Mouse (Mus musculus) cerebellum, adult 9-10 months (tissue): ENCODE results near the gene Kcne3.

ENCODE experiments used
- DNase-seq: peaks from one replicate; pipeline ENCODE4 v3.0.0; 2022

Kcne3 gene

GRCm38 (mm10) chr7:100176269-100176668 lies at the start of gene Kcne3:
Gene Kcne3 (plus strand): TSS chr7:100176502.
- DNase-seq: no peak

GRCm38 (mm10) chr7:100126514-100126913 lies 49.8 kb upstream of the Kcne3 start:
- no peak for DNase-seq

DNA sequence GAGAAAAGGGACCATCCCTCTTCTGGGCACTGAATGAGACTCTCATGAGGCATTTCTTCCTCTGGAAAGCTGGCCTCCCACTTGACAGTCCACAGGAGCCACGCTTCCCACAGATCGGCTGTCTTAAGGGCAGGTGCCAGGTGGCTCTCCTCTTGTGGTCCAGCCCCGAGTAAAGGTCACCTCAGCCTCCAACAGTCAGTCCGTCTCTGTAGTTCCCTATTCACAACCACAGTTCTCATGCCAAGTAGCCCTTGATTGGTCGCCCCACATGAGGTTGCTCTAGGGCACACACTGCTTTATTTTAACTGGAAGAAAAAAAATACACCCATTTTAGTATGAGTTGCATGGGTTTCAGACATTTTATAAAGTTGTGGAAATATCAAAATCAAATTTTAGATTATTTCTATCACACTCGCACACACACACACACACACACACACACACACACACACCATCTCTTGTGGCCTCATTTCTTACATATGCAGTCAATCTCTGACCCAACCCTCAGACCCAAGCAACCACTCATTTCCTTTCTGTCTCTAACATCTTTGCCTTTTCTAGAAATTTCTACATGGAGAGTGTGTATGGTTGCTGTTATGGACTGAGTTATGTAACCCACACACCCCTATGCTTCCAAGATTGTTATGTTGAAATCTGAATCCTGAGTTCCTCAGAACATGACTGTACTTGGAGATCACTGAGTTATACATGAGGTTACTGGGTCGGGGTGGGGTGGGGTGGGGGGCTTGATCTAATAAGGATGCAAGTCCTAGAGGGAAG lies 47.9 kb upstream of the Kcne3 start:
- DNase-seq: no peak

DNA sequence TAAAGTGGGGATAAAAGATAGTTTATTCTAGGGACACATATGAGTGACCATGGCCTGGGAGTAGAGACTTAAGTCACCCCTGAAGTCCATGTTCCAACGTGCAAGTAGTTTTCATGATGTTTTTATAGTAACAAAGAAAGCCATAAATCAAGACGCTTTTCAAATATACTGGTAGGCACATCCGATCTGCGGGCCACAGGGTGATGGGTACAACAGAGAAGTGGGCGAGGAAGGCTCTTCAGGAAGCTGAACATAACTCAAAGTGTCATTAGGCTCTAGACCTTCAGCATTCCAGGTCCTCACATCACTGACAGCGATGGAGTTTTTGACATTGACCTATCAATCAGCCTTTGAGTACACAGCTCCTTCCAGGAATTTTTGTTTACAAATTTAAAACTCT lies 45.7 kb upstream of the Kcne3 start:
- DNase-seq: no peak

GRCm38 (mm10) chr7:100132379-100132778 lies 43.9 kb upstream of the Kcne3 start:
- DNase-seq: no peak

DNA sequence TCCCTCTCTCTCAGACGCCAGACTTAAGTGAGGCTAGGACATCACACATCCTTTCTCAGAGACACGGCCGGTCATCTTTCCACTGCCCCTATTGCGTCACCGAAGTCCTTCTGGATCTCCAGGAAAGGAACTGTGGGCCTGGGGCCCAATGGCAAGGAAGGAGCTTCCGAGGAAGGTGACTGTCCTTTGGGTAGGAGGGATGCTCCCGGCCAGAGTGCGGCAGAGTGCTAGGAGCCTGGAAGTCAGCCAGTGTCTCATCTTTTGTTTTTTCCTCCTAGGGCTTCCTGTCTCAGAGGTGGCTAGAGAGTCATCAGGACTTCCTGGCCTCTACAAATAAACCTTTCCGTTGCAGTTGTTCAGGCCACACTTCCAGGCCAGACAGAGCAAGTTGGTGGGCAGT lies 39.3 kb upstream of the Kcne3 start:
- DNase-seq: no peak

DNA sequence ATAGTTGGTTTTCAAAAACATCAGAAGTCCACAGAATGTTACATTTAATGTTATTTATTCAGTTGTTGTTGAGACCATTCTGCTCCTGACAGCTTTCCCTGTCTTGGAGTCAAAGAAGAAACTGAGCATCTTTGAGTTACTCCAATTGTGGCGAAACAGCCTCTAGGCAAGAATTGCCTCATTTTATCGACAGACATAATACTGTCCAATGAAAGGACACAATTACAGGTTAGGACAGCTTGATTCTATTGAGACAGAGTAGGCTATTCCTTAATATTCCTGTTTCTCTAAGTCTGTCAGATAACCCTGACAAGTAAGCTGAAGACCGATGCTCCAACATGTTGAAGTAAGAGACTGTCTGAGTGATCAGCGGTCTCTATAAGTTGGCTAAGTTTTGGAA lies 38.2 kb upstream of the Kcne3 start:
- DNase-seq: no peak

GRCm38 (mm10) chr7:100140591-100140990 lies 35.7 kb upstream of the Kcne3 start:
- DNase-seq: no peak

DNA sequence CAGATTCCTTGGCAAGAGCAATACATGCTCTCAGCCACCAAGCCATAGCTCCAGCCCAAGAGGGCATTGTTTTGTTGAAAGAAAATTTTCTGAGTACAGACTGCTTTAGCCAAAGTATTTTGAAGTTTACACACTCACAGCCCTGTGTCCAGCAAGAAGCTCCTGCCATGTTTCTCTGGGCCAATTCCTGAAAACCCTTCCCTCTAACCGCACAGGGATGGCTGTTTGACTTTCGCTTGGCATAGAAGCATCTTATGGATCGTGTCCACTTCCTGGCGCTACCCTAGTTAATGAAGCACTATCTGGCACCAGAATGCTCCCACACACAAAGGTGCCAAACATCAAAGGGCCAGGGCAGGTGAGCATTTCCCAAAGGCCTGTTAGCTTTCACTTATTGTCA lies 27.7 kb upstream of the Kcne3 start:
- DNase-seq: peak; percentile 26

DNA sequence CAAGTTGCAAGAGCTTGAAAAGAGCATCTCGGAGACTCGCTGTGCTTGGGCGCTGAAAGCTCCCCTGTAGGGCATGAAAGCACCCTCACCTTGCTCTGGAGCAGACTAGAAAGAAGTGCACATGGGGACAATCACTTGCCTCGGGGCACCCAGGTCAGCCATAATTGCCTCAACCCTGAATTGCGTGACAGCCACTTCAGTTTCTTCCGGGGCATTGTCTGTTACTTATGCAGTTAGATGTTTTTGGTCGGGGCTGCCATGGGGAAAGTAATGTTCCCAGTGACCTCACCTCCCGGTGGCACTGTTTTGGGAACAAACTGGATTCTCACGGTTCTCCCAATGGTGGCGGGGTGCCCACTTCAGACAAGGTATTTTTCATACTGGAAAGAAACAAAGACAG lies 26.2 kb upstream of the Kcne3 start:
- DNase-seq: no peak

DNA sequence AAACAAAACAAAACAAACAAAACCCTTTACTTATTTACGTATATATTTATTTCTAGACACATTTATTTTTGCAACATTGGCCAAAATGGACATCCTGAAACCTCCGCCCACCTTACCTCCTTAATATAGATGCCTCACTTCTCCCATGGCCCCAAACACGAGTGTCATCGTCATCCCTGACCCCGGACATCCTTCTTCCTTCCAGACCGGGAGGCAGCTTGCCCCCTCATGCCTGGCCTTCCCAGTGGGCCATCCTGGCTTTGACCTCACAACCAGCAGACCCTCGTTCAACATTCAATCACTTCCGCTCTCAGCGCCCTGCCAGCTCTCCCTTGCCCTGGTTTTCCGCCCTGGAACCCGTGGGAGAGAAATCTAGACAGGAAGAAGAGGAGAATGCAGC lies 25.7 kb upstream of the Kcne3 start:
- no peak for DNase-seq

GRCm38 (mm10) chr7:100157669-100158068 lies 18.6 kb upstream of the Kcne3 start:
- peak; percentile 27 for DNase-seq

DNA sequence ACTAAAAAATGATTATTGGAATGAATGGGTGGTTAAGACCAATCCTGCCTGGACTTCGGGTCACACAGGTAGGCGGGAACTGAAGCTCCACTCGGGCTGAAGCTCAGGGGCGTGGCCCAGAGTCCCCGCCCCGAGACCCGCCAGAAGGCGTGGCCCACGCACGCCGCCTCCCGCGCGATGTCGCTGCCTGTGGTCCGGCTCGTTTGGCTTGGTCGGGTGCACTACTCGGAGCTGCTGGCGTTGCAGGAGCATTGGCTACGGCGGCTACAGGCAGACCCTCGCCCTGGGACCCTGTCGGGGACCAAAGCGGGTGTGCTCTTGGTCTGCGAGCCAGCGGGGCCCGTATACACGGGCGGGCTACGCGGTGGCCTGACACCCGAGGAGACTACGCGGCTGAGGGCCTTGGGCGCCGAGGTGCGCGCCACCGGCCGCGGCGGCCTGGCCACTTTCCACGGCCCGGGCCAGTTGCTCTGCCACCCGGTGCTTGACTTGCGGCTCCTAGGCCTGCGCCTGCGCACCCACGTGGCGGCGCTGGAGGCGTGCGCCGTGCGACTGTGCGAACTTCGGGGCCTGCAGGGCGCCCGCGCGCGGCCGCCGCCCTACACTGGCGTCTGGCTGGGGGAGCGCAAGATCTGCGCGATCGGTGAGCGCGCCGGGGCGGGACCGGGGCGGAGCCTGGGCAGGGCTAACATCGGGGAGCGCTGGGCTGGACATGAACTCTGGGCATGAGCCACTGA lies 17.0 kb upstream of the Kcne3 start, which contains the start of gene Lipt2:
TSS of gene Lipt2 (plus strand) at position 173 of the 737 bp plus-strand sequence.
- DNase-seq: peak; percentile 93

DNA sequence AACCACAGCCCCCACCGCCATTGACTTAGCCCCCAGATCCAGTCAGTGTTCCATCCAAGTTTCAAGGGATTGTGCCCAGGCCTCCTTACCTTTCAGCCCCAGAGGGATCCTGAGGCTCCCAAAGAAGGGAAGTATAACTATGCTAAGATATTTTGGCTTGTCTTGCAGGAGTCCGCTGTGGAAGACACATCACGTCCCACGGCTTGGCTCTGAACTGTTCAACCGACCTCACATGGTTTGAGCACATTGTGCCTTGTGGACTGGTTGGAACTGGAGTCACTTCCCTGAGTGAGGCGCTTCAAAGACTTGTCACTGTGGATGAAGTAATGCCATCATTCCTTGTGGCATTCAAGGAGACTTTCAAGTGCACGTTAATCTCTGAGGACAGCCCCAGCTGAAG lies 16.3 kb upstream of the Kcne3 start:
- no peak for DNase-seq

DNA sequence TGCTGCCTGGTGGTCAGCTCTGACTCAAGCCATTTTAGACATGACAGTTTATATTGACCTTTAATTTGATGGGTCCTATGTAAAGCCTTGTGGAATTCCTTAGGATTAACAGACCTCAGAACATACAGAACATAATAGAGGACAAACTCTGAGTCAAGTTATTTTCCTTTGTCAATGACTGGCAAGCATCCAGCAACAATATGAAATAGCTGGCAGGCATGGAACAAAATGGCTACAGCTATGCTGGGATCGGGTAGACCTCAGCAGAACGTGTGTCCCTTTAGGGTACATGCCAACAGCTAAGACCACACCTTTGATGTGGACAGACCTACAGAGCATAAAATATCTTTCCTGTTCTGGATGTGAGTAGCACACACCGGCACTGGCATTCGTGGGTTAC lies 12.8 kb upstream of the Kcne3 start:
- no peak for DNase-seq

DNA sequence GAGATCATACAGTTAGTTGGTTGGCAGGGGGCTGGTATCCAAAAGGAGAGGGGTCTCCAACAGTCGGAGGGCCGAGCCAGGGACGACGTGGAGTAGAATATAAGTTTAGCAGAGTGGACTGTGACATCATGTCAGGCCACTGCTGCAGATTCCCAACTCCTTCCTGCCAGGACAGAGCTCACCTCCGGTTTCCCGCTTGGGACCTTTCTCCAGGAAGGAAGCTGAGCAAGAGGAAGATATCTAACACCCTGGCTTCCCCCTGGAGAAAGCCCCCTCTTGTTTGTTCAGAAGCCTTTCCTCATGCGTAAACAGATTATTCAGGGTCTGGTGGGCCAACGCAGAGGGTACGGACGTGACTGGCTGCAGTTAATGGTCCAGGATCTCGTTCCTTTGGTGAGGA lies 7.6 kb upstream of the Kcne3 start:
- no peak for DNase-seq

GRCm38 (mm10) chr7:100170756-100171155 lies 5.5 kb upstream of the Kcne3 start:
- DNase-seq: no peak

- DNase-seq: no peak
Observed at GRCm38 (mm10) chr7:100178016-100178890, 2.0 kb downstream of the Kcne3 start.

GRCm38 (mm10) chr7:100178891-100179233 lies 2.6 kb downstream of the Kcne3 start:
- no peak for DNase-seq

DNA sequence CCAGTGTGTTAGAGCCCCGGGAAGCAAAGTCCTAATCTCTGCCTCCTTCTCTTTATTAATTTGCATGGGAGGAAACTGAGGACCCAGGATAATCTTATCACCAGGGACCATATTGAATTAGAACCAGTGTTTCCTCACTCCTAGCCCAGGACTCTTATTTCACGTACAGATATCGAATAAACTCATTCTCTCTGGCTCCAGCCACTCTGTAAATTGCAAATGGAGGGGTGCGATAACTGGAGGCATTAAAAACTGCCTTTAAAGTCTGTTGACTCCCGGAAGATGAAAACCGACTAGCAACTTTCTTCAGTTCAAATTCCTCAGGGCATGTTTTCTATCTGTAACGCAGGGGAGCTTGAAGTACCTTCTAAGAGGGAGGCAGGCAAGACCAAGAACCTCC lies 3.1 kb downstream of the Kcne3 start:
- DNase-seq: no peak

- DNase-seq: no peak
Observed at GRCm38 (mm10) chr7:100179836-100180407, 3.6 kb downstream of the Kcne3 start.

DNA sequence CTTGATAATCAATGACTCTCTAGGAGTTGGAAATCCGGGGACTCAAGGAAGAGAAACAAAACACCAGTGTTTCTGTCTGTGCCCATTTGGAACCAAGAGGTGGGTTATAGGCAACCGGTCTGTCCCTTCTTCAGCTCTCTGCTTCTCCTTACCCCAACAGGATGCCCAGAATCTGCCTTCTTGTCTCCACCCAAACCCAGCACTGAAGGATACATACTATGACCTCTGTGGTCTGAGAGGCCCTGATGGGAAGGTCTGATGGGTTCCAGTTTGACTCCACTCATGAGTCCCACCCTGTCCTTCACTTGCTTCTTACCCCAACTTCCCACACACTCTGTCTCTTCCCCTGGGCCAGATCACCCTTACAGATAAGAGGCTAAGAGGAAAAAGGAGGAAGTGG lies 4.9 kb downstream of the Kcne3 start:
- no peak for DNase-seq

DNA sequence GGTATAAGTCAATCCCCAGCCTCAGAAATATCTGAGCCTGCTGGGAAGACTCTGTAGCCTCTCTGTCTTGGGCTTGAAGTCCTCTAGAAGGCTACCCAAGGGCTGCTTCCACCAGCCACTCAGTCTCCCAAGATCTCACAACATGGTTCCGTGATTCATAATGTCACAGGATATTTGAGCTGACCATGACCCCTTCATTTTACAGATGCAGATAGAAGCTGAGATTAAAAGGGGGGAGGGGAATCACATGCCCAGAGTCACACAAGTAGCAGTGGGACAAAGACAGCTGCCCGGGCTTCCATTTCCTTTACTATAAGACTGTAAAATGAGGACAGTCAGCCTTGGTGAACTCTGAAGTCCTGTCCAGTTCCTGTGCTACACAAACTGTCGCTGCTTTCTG lies 5.3 kb downstream of the Kcne3 start:
- DNase-seq: no peak
